Mouse (Mus musculus): ENCODE measurements around the gene Btg1. TPM values are rescaled to one million over a fixed set of nuclear protein-coding genes. Genes with fewer than 3 reads are reported as not detected.

The Btg1 gene
- total and polyA plus RNA-seq, 2 experiments = 11.2 to 12.6 TPM

DNA sequence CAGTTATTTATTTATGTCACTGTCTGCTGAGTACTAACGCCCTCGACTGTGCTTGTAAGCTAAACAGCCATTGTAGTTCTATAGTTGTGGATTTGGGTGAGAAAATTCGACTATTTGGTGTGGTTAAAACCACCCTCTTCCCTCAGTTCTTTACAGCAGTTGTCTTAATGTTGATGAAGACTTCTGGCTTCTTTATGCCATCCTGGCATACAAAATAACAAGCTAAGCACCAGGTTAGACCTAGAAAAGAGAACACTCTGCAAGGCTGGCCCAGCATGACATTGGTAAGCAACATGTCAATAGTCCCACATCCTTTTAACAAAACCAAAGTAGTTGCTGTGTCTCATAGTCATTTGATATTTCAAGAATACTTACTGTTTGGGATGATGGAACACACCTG lies 14.5 kb upstream of the Btg1 start:
- no peak for DNase-seq (ENCODE audit: extremely low read depth, low read depth, low spot score)
- Histone ChIP-seq H3K4me3 (ENCODE audit: insufficient read depth, low read depth, low read length) (no peak overlapping the region), H3K9ac (ENCODE audit: low read depth, low read length) (no peak overlapping the region), H3K36me3 (ENCODE audit: control insufficient read depth, insufficient read depth, low read length) (no peaks in the 10 kb centered on the region), H3K4me1 (ENCODE audit: control insufficient read depth, insufficient read depth, low read length) (no peaks in the 10 kb centered on the region), H3K79me2 (ENCODE audit: control insufficient read depth, insufficient read depth, low read length) (no peaks in the 10 kb centered on the region), H3K27me3 (ENCODE audit: control insufficient read depth, insufficient read depth, low read length) (no peaks in the 10 kb centered on the region), H3K27ac (replicated peaks; ENCODE audit: insufficient read depth, low read depth, low read length) (no peak overlapping the region)
- TF ChIP-seq CTCF (IDR thresholded peaks at IDR 0.05; ENCODE audit: low read depth, low read length) = no peak
- no peak for TF ChIP-seq POLR2A (IDR thresholded peaks at IDR 0.05; ENCODE audit: extremely low read depth, insufficient read depth, low read length)
- 69% methylated on average over 3 of the region's 3 CpGs for WGBS

DNA sequence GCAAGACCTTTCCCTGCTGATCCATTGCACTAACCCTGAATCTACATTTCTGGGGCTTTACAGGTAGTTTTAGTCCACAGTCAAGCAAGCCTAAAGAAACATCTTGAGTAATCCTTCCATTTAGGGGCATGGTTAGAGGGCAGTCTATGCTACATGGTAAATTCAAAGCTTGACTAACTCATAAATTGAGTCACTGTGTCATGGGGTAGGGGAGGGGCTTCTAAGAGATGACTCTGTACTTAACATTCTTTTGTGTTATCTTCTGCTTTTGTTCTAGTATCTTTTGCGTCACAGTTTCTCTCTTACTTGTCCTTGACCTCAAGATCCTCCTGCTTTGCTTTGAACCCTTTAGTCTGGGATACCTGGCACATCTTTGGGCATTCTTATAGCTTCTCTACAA lies 11.6 kb upstream of the Btg1 start:
- TF ChIP-seq POLR2A (IDR thresholded peaks at IDR 0.05; ENCODE audit: extremely low read depth, insufficient read depth, low read length) (no peak), CTCF (IDR thresholded peaks at IDR 0.05; ENCODE audit: low read depth, low read length) (no peak)
- no peak overlapping the region for H3K4me3 ChIP-seq (ENCODE audit: insufficient read depth, low read depth, low read length)
- H3K79me2 ChIP-seq (ENCODE audit: control insufficient read depth, insufficient read depth, low read length) = no peaks in the 10 kb centered on the region
- no peak overlapping the region for H3K27ac ChIP-seq (replicated peaks; ENCODE audit: insufficient read depth, low read depth, low read length)
- no peak overlapping the region for H3K9ac ChIP-seq (ENCODE audit: low read depth, low read length)
- DNase-seq (ENCODE audit: extremely low read depth, low read depth, low spot score) = no peak
- no peaks in the 10 kb centered on the region for H3K36me3 ChIP-seq (ENCODE audit: control insufficient read depth, insufficient read depth, low read length)
- no peaks in the 10 kb centered on the region for H3K4me1 ChIP-seq (ENCODE audit: control insufficient read depth, insufficient read depth, low read length)
- WGBS = 91% methylated on average over 1 of the region's 1 CpGs
- no peaks in the 10 kb centered on the region for H3K27me3 ChIP-seq (ENCODE audit: control insufficient read depth, insufficient read depth, low read length)

DNA sequence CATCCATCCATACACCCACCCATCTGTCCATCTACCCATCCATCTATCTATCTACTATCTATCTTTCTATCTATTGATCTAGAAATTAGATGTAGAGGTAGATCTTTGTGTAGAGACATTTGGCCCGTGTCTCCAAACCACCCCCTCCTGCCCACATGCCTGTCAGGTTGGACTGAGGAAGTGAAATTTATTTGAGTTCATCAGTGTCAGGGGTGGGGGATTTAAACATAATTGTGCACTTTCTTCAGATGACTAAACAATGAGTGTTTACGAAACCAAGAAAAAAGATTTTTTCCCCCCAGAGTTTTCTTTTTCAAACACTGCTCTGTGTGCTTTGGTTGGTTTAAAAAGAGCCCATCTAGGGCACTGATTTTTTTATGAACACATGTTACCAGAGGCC lies 10.9 kb upstream of the Btg1 start:
- TF ChIP-seq POLR2A (IDR thresholded peaks at IDR 0.05; ENCODE audit: extremely low read depth, insufficient read depth, low read length) (no peak), CTCF (IDR thresholded peaks at IDR 0.05; ENCODE audit: low read depth, low read length) (no peak)
- 76% methylated on average over 2 of the region's 2 CpGs for WGBS
- no peaks in the 10 kb centered on the region for H3K27me3 ChIP-seq (ENCODE audit: control insufficient read depth, insufficient read depth, low read length)

DNA sequence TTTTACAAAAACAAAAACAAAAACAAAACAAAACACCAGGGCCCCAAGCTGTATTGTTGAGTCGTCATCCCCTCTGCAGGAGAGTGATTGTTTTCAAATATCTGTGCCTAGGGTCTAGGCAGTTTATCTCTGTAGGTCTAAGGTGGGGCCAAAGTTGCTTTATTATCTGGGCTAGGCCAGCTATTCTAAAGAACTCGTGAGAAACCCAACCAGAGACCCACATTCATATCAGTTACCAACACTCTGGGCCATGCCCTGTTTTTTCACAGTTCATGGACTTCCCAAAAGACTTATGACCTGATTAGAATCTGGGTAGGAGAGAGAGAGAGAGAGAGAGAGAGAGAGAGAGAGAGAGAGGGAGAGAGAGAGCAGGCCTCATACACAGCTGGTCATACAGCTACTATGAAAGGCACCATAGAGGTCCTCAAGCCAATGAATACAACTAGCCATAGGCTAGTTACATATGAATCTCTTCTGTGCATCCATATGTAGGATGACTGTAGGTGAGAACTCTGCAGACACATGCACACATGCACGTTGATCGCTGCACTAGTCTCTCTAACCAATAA lies 9.1 kb upstream of the Btg1 start:
- Histone ChIP-seq H3K27me3 (ENCODE audit: control insufficient read depth, insufficient read depth, low read length) (no peaks in the 10 kb centered on the region), H3K9ac (ENCODE audit: low read depth, low read length) (no peak overlapping the region), H3K36me3 (ENCODE audit: control insufficient read depth, insufficient read depth, low read length) (no peaks in the 10 kb centered on the region), H3K27ac (replicated peaks; ENCODE audit: insufficient read depth, low read depth, low read length) (no peak overlapping the region), H3K79me2 (ENCODE audit: control insufficient read depth, insufficient read depth, low read length) (no peaks in the 10 kb centered on the region), H3K4me1 (ENCODE audit: control insufficient read depth, insufficient read depth, low read length) (no peaks in the 10 kb centered on the region), H3K4me3 (ENCODE audit: insufficient read depth, low read depth, low read length) (no peak overlapping the region)
- TF ChIP-seq POLR2A (IDR thresholded peaks at IDR 0.05; ENCODE audit: extremely low read depth, insufficient read depth, low read length) = no peak
- no peak for TF ChIP-seq CTCF (IDR thresholded peaks at IDR 0.05; ENCODE audit: low read depth, low read length)
- WGBS = 85% methylated on average over 4 of the region's 4 CpGs
- DNase-seq (ENCODE audit: extremely low read depth, low read depth, low spot score) = no peak

More for the DNA sequence above, 10.9 kb upstream of the Btg1 start:
- Histone ChIP-seq H3K4me3 (ENCODE audit: insufficient read depth, low read depth, low read length) (no peak overlapping the region), H3K4me1 (ENCODE audit: control insufficient read depth, insufficient read depth, low read length) (no peaks in the 10 kb centered on the region), H3K36me3 (ENCODE audit: control insufficient read depth, insufficient read depth, low read length) (no peaks in the 10 kb centered on the region), H3K9ac (ENCODE audit: low read depth, low read length) (no peak overlapping the region), H3K79me2 (ENCODE audit: control insufficient read depth, insufficient read depth, low read length) (no peaks in the 10 kb centered on the region), H3K27ac (replicated peaks; ENCODE audit: insufficient read depth, low read depth, low read length) (no peak overlapping the region)
- no peak for DNase-seq (ENCODE audit: extremely low read depth, low read depth, low spot score)

DNA sequence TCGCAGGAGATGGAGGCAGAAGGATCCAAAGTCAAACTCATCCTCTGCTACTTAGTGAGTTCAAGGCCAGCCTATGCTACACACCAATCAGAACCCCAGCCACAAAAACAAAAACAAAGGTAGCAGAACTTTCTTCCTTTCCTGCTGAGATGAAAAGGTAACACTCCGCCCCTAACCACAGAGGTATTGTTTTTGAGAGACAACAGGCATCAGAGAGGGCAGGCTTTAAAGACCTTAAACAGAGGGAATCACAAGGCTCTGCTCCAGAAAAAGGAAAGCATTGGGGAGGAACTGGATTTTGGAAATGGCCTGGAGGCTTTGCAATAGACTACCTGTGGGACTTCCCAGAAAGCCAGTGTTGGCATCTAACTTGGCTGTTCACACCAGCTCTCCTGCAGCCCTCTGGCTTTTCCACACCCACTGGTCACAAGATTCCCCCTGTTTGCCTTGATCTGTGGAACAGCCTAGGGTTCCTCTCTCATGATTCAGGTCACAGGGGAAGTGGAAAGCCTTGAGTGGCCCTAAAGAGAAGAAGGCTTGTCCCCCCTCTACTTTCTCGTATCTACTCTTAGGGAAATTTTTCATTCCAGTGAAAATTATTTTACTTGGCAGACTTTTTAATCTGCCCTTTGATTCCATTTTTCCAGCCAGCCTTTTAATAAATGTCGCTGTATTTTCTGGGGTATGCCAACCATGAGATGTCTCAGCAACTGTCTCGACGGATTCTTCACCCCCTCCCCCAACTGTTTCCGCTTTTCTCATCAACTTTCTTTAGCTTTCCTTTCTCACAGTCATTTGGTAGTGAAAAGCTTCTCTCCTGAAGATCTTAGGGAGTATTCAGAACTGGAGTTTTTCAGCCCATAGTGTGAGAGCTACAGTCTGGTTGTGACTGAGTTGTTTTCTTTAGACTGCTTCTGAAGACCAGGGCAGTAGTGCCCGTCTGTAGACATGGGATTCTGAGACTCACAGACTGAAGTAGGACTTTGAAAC lies 7.2 kb upstream of the Btg1 start:
- TF ChIP-seq CTCF (IDR thresholded peaks at IDR 0.05; ENCODE audit: low read depth, low read length) (no peak), POLR2A (IDR thresholded peaks at IDR 0.05; ENCODE audit: extremely low read depth, insufficient read depth, low read length) (no peak)
- H3K79me2 ChIP-seq (ENCODE audit: control insufficient read depth, insufficient read depth, low read length) = no peaks in the 10 kb centered on the region
- no peak overlapping the region for H3K9ac ChIP-seq (ENCODE audit: low read depth, low read length)
- DNase-seq (ENCODE audit: extremely low read depth, low read depth, low spot score) = no peak
- no peaks in the 10 kb centered on the region for H3K36me3 ChIP-seq (ENCODE audit: control insufficient read depth, insufficient read depth, low read length)
- no peaks in the 10 kb centered on the region for H3K27me3 ChIP-seq (ENCODE audit: control insufficient read depth, insufficient read depth, low read length)
- H3K27ac ChIP-seq (replicated peaks; ENCODE audit: insufficient read depth, low read depth, low read length) = no peak overlapping the region
- H3K4me3 ChIP-seq (ENCODE audit: insufficient read depth, low read depth, low read length) = no peak overlapping the region
- H3K4me1 ChIP-seq (ENCODE audit: control insufficient read depth, insufficient read depth, low read length) = no peaks in the 10 kb centered on the region
- 91% methylated on average over 8 of the region's 8 CpGs for WGBS

All from liver, adult 2 months (tissue).